Mouse (Mus musculus) granulocyte monocyte progenitor cell, adult 5-6 weeks (primary cell): Measurements from ENCODE around the gene Tmem37. TPM values are rescaled to one million over a fixed set of nuclear protein-coding genes. Genes with fewer than 3 reads are reported as not detected.
A peak's percentile ranks its signal among the peaks of the same experiment; 100 is the strongest.

Experiments used
- ATAC-seq: replicated peaks from 2 replicates; pipeline ENCODE4 v1.8.0; 2016; ENCODE audit warnings: mild to moderate bottlenecking, moderate TSS enrichment, inconsistent platforms; ENCODE audit not compliant: poor library complexity, severe bottlenecking
- total RNA-seq, 2 experiments: library from RNA; stranded (forward) in 1 of 2; stranded (reverse) in 1 of 2; fragments of 200-712, 200-1000 nt in 1 of 2; fragments of >200 nt in 1 of 2; fragmentation: Nextera tagmentation in 1 of 2; gene quantifications; 2 replicates each; pipeline ENCODE4 v1.2.3; 2014 to 2017

The Tmem37 gene
- total RNA-seq (2014; fragmentation: Nextera tagmentation): 1.3 TPM in 1 of 2 replicates, not detected in the other
- total RNA-seq (2017): 0.65 TPM in 1 of 2 replicates, not detected in the other

DNA sequence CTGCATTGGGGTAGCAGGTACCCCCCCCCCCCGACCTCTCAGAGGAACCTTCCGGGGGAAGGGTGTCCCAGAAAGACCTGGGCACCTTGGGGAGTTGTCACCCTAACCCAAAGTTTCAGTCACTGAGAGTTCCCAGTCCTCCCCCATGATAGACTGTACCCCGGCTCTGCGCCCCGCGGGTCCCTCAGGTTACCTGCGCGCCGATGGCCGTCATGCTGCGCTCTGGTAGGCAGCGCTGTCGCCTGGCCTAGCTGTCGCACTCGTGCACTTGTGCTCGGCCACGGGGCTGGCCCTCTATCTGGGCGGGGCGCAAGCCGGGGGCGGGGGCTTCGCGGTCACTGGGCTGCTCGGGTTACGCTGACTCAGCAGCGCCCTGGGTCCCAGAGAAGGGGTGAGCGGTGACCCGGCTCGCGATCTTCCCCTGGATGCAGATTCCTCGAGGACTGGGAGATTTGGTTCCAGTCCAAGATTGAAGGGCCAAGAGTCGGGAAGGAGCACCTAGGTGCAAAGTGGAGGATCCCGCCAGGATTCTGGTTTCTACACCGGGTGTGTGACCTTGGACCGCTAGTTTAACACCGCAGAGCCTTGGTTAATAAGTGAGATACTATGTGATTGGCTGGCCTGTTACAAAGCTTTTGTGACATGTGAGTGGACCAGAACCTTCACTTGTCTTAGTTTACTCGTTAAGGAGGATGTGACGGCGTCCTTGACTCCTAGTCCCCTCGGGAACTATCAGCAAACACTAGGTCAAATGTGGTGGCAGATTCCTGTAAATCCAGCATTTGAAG is at the start of gene Tmem37:
TSS of gene Tmem37 (minus strand) at position 556 of the 788 bp plus-strand sequence.
- peak; percentile 80 for ATAC-seq

DNA sequence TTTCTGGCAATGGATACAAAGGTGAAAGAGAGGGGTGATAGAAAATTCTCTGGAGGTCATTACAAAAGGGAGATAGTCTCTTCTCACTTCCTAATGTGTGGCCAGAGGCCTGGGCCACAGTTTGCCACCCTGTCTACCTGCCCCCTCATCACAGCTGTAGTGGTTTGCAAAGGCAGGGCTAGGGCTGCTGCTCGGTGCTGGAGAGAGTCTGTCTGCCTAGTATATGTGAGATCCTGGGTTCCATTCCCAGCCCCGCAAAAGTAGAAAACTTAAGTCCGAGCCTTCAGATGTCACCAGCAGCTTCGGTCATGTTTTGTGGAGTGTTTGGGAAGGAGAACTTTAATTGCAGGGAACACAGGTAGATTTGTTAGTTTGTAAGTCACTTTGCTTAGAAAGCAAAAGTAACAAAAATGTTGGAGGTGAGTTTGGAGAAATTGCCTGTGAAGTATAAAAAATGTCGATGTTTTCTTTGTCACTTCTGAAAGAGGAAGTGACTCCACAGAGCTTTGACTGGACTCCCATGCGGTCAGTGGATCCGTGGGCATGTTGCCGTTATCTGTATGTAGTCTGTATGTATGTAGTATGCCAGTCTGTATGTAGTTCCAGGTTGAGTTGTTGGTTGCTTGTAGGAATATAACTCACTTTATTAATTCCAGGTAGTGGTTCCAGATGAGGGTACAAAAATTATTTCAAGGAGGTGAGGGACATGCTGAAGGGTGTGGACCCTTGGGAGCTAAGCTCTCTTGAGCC is 48.9 kb upstream of the Tmem37 start:
- ATAC-seq: peak; percentile 46

DNA sequence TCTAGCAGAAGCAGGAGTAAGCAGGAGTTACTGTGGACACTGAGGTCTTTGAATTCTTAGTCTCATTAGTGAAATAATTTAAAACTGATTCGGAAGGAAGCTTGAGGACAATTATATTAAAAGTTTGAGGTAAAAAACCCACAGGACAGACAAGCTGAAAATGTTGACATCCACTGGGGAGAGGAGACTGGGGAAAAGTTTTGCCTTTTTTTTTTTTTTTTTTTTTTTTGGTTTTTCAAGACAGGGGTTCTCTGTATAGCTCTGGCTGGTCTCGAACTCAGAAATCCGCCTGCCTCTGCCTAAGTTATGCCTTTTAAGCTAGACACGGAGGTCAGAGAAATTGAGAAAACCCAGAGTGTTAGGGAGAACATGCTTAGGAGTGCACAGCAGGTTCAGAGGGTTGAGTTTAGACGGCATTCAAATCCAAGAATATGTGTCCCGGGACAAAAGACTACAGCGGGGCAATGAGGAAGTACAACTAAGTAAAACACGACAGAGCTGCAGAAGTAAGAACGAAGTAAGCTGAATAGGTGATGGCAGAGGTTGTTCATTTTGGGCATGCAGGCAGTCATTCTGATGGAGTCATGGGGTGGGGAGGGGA is 48.2 kb upstream of the Tmem37 start:
- ATAC-seq: 0 out of 2 replicates have a peak, but pooled peaks have one; percentile 10

DNA sequence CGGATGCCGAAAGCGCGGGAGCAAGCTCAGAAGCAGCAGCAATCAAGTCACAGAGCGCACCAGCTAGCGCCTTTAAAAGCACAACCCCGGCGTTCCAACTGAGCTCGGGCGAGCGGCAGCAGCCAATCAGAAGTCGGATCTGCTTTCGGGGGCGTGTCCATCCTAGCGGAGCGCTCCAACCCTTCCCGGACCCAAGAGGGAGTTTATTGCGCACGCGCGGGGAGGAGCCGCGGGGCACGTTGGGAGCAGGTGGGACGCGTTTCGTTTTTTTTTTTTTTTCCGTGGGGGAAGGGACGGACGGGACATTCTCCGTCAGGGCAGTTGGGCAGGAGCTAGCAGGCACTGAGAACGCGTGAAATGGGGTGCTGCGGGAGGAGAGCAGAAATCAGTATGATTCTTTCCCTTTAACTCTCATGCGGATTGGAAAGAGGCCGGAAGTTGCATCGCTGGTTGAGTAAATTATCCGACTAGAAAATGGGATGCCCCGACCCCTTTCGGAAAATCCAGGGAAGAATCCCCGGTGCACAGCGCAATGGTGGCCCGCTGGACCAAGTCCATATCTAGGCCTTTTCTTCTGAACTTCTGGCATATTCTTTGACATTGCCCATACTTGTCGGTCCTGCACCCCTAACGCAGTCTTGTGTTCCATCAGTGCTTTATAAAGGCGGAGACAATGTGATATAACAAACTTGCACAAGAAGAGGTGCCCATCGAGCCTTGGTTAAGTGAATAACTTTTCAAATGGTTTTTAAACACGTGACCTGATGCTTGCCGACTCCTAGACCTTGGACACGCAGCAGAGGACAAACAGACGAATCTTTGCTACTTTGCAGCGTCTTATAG is 47.3 kb upstream of the Tmem37 start, which contains the start of the genes Dbi and 3110009E18Rik:
TSS of gene Dbi (minus strand) at position 110 of the 843 bp plus-strand sequence.
TSS of gene 3110009E18Rik (plus strand) at position 219 of the 843 bp plus-strand sequence.
- peak; percentile 78 for ATAC-seq

DNA sequence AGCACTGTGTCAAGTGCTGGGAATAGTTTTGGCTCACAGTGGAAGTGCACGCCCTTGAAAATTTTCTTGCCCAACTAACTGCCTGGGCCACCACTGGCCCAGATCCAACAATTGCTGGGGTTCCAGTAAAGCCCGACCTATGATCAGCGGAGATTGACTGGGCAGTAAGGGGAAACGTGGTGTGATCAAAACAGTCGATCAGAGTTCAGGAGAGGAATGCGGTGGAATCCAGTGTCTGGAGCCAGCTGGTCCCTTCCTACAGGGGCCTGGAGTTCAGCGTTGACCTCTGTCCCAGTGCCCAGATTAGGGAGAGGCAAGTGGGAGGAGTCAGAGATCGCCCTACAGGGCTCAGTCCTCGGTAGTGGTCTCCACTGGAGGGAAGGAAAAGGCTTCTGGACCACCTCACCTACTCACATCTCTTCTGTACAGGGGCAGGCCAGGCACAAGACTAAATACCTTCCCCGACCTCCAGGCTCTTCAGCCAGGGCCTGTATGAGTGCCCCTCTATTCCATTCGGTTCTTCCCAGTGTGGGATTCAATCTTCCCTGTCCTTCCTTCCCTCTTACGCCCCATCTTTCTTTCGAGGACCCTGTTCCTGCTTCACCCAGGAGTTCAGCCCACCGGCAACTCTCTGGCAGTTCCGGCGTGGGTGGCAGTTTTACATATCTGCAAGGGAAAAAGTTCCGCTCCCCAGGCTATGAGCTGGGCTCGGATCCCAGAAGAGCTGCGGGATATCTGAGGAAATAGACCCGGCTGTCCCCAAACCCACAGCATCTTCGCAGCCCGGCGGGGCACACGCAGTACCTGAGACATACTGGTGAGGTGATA is 46.5 kb upstream of the Tmem37 start:
- peak; percentile 29 for ATAC-seq

DNA sequence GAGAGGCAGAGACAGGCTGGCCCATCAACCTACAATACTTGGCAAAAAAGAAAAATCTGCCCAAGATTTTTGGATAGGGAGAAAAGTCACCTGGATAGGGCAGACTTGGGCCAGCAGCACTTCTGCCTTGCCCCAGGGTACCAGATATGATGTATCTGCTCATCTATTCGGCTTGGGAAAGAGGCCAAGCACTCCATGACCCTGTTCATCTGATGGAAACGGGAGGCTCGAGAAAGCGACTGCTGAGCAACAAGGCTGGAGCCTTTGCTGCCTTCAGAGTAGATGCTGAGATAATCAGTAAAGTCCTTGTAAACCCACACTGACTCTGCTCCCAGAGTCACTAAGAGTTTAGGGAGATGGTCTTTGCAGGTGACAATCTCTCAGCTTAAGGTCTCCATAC is 45.5 kb upstream of the Tmem37 start:
- ATAC-seq: no peak

DNA sequence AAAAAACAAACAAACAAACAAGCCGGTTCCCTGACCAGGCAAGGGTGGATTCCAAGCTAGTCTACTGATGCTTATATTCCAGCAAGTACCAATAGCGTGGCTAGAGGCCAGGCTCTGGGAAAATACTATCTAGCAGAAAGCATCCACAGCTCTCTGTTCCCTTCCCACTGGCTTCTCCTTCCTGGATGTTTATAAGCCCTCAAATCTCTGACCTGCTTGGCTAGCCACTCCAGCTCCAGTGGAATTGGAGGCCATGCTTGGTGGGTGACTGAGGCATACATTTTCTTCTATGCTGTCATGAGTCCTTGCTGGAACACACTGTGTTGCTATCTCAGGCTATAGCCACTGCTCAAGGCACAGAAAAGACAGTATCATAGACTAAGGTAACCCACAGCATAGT is 45.0 kb upstream of the Tmem37 start:
- no peak for ATAC-seq

DNA sequence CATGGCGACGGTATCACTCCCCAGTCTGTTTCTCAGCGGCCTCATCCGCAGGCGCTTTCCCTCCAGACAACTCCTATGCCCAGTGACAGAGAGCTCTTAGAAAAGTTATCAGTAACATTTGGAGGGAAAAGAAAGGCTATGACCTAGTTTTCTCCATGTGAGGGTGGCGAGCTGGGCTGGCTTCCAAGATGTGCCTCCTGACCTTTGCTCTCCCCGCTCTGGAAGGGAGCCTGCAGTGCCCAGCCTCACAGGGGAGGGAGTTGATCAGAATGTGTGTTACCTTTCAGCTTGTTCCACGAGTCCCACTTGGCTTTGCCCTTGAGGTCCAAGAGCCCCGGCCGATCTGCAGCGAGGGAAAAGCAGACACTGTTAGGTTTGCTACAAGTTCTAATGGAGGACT is 42.2 kb upstream of the Tmem37 start:
- no peak for ATAC-seq

DNA sequence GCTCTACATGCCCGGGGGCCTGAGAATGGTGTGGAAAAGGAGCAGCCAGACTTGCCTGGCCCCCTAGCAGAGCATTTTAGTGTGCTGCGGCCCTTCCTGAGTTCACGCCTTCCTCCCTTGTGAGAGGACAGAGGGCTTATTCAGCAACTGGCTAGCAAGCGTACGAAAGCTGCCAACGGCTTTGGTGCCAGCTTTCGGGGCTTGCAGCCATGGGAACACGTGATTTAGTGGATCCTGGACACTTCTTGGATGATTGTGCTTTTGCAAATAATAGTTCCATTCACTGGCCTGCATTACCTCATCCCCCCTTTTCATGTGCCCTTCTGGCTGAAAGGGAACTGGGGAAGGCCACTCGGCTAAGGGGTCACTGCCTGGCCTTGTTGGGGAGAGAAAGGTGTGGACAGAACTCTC is 41.8 kb upstream of the Tmem37 start:
- ATAC-seq: no peak

DNA sequence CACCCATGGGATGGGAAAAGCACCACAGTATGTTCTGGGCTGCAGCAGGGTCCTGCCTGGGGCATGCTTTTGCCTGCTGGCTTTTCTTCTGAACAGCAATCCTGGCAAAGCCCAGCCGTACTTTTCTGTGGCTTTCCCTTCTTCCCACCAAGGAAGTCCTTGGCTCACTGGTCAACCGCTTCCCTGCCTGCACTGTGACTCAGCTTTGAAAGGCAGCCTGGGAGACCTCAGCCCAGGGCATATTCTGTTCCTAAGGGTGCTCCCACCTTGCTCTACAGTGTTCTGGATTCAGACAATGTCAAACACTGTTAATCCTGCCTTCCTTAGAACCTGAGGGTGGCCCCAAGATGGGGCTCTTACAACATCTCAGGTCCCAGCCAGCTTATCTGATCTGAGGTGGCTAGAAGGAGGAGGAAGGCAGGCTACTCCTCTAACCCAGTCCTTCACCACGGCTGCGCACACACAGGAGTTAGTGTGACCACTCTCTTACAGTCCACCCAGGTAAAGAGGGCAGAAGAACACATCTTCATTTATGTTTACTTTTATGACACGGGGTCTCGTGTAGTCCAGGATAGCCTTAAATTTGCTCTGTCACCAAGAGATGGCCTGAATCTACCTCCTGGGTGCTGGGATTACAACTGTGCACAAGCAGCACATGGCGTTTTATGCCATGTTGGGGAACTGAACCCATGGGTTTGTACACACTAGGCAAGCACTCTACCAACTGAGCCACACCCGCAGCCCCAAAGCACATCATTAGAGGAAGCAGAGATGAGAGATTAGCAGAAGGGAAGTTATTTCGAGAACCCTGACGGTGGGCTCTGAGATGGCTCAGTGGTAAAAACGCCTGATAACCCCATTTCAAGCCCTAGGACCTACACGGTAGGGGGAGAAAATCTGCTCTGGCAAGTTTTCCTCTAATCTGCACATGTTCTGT is 38.6 kb upstream of the Tmem37 start:
- ATAC-seq: peak; percentile 82

DNA sequence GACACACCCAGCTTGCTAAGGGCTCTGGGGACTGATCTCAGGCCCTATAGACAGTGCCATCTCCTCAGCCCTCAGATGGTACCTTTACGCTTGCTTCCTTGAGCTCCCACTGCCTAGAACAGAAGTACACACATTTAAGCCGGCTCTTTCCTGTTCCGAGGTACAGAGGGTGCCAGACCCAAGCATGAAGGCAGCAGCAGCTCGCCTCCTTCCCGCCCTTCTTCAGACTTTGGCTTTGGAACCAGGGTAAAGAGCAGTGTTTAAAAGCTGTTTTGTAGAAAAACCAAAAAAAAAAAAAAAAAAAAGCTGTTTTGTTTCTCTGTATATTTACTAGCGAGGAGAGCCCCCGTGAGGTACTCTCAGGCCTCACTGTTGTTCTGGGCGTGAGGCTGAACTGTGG is 37.9 kb upstream of the Tmem37 start:
- ATAC-seq: no peak

DNA sequence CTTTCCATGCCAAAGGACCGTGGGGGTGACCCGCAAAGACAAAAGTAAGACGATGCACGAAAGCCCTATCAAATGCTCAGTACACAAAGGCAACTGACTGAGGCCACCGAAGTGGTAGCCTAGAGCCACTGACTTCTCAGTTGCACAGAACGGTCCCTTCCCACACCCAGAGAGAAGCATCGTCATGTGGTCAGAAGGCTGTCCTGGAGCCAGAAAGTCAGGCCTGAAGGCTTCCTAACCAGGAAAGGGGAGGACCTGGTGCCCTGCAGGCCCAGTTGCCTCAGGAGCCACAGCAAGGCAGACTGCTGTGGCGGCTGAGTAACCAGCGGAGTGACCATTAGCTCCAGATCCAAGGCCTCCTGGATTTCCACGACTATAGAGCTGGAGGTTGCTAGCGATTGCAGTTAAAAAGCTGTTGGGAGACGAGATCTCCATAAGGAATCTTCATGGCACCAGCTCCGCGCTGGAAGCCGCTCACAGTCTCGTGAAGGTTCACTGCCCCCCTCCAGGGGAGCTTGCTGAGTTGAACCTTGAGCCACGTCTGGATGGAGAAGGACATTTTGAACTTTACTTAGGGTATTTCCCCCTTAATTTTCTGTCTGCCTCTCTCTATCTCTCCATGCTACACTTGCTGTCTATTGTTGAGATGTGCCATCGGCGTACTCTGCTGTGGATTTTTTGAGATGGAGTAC is 36.0 kb upstream of the Tmem37 start:
- ATAC-seq: no peak

DNA sequence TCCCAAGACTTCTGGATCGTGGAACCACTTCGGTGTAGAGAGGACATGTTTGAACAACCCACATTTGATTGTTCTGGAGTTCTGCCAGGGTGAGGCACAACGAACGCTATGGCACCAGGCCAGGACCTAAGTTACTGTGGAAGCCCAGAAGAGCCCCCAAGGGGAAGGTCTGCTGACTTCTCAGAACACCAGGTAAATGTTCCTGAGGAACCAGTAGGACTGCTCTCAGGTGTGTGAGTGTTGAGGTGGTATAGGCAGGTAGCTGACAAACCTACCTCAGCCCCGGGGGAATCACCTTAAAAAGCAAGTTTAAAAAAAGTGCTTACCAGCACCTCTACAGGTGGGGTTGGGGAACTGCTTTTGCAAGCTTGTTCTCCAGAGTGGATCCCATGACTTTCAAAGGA is 31.7 kb upstream of the Tmem37 start:
- ATAC-seq: peak; percentile 68

DNA sequence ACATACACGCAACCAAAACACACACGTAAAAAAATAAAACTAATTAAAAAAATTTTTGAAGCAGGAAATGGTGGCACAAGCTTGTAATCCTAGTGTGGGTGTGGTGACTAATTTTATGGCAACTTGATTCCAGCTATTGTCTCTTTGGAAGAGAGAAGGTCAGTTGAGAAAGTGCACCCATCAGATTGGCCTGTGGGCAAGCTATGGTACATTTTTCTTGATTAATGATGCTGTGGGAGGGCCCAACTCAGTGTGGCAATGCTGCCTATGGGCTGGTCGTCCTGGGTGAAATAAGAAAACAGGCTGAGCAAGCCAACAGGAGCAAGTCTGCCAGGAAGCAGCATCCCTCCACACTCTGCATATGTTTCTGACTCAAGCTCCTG is 27.3 kb upstream of the Tmem37 start:
- no peak for ATAC-seq

DNA sequence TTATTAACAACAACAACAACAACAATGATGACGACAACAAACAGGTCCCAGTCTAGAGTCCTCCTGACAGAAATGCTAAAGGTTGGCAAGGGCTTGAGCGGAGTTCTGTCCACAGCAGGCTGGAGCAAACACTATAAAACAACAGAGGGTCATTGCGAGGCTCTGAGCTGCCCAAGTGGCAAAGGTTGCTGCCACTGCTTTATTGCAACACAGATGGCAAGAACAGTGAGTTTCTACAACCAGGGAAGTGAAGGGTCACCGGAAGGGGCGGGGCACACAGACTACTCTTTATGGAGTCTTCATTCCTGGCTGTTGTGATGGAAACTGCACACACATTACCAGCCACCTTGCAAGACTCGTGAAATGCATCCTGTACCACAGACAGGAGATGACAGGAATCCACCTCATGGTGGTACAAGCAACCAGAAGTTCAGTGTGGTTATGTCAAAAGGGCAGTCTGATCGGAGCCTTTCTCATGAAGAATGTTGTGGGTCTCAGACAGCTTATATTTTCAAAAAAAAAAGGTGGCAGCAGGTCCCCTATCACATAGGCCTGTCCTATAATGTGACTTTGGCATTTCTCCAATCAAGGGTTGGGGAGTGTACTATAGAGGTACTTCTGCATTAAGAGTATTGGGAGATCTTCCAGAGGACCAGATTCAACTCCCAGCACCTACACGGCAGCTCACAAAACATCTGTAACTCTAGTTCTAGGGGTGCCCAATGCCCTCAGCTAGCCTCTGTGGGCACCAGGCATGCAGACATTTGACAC is 26.8 kb upstream of the Tmem37 start:
- peak; percentile 80 for ATAC-seq

DNA sequence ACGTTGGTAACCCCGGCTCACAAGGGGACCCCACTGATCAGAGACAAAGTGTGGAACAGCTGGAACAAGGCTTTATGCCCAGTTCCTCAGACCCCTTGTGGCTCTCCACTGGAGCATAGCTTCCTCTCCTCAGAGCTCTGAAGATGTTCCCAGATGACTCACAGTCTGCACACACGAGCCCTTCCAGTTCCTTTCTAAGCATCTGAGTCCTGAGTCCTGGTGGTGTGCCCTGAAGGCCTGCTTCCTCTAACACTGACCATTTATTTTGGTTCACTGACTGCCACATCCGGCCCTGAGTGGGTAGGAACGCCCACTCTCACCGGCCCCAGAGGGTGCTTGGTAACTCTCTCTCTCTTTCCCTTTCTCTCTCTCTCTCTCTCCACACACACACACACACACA is 25.6 kb upstream of the Tmem37 start:
- peak; percentile 85 for ATAC-seq

DNA sequence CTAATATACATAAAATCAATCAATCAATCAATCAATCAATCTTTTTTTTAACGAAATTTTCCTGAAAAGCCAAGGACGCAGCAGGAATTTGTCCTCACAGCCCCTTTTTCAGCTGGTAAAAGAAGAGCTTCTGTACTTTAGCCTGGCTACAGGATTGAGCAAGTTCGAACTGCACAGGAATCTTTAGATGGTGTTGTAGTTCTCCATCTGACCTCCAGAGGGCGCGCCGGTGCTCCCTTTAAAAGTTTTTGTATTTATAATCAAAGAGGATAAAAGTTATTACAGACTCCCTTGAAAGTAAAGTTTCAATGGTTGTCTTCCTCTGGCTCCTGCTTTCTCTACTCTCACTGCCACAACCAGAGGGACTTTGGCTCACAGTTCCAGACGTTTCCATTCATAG is 24.5 kb upstream of the Tmem37 start:
- no peak for ATAC-seq
